Mouse (Mus musculus) kidney, adult 9 months (tissue): ENCODE data around the gene Tardbp.

Source experiments
- DNase-seq: peaks from one replicate; pipeline ENCODE4 v3.0.0; 2022

Gene Tardbp

DNA sequence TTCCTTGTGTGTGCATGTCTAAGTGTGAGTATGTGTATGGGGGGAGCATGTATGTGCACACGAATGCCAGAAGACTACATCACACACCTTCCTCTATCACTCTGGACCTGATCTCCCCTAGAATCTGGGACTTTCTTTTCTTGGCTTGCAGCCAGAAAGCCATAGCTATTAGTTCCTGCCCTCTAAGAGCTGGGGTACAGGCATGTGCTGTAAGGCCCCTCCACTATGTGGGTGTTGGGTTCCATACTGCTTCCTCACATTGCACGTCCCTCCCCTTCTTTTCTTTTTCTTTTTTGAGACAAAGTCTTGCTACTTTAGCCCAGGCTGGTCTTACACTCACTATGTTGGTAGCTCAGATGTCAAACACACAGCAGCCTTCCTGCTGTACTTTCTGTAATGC lies 8.5 kb upstream of the Tardbp start:
- DNase-seq: no peak

DNA sequence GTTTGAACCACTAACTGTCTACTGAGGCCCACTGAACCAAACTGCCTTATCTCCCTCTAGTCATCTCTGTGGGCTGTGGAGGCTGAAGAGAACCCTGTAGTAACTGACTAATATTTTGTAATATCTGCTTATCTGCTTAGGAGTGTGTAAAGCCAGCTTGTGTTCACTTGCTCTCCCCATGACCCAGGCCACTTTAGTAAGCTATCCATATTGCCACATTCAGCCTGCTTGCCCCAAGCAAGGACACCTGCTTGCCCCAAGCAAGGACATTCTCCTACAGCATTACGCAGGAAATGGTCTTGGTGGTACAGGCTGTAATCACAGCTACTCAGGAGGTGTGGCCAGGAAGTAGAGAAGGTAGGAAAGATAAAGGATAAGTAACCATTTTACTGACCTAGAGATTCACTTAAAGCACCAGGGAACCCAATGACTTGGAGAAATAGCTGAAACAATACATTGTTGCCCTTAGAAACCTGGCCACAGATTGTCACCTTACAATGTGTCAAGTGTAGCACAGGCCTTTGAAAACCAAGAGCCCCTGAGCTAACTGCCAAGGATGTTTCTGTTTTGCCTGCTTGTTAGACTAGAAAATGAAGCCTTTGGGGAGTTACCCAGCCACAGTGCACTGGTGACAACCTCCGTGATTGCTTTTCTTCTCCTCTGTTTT lies 6.7 kb upstream of the Tardbp start:
- DNase-seq: no peak

DNA sequence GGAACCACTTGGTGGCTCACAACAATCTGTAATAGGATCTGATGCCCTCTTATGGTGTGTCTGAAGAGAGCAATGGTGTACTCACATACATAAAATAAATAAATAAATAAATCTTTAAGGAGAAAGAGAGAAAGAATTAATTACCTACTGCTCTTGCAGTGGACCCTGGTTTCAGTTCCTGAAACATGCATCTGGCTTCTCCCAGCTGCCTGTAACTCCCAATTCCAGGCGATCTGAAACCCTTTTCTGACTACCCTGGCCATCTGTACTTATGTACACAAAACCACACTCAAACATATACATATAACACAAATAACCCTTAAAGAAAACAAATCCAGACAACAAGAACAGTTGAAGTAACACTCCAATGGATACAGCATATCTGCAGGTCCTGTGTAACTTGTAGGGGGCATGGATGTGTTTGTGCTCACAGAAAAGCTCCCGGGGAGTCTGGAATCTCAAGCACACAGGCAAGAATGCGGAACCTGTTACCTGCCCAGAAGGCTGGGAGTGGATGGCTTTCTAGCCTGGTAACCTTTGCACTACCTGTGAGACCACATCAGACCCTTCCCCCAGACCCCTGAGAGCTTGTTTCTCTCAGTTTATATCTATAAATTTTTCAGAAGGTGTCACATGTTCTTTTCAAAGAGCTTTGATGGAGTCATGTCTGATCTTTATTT lies 5.3 kb upstream of the Tardbp start:
- peak; percentile 54 for DNase-seq

DNA sequence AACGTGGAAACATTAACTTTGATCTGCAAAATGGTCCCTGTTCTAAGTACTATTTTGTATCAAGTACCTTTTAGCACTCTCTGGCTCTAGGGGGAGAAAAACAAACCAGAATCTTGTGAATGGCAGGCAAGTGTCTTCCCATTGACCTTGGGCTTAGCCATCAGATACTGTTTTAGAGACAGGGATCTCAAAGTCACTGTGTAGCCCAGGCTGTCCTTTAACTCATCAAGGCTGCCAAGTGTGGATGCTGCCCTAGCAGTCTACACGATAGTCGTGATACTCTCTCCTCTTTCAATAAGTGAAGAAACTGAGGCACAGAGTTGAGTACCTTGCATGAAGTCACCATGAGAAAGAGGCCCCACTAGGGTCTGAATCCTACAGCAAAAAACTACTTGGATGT lies 427 bp upstream of the Tardbp start:
- DNase-seq: no peak

DNA sequence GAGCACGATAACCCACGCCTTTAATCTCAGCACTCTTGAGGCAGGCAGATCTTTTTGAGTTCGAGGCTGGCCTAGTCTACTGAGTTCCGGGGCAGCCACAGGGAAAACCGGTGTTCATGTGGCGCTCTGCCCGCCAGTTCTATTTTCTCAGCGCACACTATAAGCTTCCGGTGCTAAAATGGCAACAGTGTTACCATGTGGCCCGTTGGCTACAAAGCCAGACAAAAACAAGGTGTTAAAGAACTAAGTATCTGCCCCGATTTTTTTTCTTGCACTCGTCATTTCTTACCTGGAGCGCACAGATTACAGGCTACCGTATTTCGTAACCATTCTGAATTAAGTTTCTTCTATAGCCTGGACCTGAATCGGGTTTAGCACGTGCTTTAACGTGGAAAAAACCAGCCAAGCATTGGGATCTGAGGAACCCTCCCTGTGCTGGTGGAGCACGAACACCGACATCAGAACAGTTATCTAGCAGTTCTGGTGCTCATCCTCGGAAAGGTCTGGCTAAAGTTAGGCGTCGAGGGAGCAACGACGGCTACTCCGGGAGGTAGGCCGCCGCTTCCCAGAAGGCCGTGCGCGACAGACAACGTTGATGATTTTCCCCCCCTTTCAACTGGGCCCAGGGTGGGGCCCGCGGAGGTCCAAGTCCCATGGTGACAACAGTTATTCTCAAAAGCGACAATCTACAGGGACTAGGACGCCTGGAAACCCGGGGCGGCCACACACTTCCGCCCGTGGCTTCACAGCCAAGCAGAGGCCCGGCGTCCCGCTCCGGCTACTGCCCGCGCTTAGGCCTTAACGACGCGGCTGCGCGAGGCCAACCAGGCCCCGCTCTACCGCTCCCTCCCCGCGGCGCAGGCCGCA lies 830 bp downstream of the Tardbp start:
- peak; percentile 52 for DNase-seq

DNA sequence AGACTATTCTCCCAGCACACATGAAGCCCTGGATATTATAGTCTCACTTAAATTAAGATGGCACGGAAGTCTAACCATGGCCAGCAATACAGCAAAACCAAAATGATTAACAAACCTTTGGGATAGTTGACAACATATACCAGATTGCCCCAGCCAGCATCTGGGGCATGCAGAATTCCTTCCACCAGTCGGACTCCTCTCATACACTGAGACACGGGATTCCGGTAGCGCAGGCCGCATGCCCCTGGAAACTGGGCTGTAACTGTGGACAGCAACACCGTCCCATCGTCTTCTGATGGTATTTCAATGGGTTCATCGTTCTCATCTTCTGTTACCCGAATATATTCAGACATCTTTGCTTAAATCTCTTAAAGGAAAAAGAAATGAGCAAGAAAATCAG lies 1.8 kb downstream of the Tardbp start:
- DNase-seq: no peak

DNA sequence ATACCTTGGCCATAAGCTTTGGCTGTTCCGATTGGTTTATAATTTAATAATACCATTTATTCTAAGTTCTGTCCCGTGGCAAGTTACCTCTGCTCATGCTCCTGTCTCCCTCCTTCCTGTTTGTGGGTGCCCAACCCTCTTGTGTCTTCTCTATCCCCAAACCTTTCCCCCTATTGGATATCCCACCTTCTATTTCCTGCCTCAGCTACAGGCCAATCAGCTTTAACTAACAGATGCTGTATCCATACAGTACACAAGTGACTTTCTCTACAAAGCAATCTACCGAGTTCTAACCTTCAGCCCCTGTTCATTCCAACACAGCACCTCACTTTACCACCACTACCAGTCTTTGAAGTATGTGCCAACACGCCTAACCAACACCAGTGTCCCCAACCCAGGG lies 3.2 kb downstream of the Tardbp start:
- DNase-seq: no peak

DNA sequence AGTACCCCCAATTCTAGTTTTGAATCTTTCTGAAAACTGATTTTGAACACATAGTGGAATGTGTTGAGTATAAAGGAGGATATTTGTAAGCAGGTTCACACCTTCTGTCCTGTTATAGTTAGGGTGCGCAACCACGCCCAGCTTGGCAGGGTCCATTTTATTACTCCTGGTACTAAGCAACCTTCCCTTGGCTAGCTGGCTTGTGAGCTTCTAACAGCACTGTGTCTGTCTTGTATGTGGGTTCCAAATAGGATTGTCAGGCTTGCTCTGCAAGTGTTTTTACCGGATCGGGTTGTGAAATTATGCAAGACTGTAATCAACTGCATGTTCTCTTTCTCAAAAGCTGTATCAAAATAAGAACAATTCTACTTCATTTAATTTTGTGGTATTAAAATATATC lies 4.3 kb downstream of the Tardbp start:
- no peak for DNase-seq

DNA sequence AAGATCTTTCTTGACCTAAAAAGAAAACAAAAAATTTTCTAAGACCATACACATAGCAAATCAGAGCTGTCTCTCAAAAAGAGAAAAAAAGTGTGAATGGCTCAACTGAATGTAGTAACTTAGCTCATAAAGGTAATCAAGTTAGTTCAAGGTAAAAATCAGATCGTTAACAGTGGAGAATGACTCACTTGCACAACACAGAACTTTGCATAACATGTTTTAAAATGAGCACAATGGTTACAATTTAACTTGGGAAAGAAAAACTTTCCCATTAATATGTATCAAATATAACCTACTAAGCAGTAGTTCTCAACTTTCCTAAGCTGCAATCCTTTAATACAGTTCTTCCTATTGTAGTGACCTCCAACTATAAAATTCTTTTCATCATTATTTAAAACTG lies 6.1 kb downstream of the Tardbp start:
- peak; percentile 54 for DNase-seq

DNA sequence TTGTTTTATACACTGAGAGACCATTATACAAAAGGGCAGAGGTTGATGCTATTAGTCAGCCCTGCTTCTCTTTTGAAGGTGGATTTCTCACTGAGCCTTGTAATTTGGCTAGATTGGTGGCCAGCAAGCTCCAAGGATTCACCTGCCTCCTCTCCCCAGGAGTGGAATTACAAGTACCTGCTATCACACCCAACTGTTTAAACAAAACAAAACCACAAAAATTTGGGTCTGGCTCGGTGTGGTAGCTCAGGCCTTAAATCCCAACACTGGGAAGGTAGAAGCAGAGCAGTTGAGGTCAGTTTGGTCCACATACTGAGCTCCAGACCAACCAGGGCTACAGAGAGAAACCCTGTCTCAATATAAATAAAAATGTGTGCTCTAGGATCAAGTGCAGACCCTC lies 7.0 kb downstream of the Tardbp start:
- DNase-seq: no peak

DNA sequence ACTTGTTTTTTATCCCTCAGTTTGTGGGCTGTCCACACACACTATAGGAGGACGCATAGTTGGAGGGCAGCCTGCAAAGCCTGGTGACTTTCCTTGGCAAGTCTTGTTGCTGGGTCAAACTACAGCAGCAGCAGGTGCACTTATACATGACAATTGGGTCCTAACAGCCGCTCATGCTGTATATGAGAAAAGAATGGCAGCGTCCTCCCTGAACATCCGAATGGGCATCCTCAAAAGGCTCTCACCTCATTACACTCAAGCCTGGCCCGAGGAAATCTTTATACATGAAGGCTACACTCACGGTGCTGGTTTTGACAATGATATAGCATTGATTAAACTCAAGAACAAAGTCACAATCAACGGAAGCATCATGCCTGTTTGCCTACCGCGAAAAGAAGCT lies 13.1 kb downstream of the Tardbp start:
- DNase-seq: no peak

DNA sequence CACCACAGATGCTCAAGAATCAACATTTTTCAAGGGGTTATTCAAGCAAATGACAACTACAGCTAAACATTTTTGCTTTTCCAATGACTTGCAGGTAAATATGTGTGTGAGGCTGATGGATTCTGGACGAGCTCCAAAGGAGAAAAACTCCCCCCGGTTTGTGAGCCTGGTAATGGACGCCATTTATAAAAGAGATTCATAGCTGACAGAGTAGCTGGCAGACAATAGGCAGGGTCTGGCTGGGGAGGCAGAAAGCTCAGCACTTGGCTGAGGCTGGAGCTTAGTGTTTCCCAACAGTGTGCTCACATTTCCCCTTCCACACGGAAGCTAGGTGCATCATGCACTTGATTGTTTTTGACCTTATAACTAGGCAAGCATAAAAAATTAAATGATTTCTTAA lies 14.3 kb downstream of the Tardbp start:
- no peak for DNase-seq

DNA sequence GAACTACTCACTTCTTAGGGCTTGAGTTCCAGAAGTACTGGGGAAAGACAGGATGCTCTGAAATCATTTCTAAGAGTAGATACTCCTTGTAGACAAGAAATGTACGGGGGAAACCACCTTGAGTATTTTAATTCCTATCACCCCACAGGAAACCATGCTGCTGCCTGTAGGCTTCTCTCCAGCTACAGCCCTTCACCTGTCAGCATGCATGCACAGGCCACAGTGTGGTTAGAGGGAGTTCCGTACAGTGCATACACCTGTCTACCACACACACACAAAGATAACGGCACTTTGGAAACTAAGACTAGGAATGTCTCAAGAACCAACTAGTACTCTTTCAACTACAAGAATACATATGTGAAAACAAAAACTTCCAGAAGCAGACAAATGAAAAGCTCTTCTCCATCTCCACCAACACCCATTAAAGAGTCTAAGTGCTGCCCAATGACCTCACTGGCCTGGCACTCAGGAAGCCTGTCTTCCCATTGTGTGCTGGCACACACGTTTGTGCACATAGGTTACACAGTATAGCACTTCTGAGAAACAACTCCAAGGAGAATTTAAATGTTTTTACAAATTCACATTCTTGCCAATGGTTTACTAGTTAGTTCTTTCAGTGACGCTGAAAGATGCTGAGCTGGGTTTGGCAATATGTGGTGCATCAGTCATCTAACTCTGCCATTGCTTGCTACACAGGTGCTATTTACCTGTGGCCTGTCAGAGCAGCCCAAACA lies 16.0 kb downstream of the Tardbp start:
- no peak for DNase-seq

DNA sequence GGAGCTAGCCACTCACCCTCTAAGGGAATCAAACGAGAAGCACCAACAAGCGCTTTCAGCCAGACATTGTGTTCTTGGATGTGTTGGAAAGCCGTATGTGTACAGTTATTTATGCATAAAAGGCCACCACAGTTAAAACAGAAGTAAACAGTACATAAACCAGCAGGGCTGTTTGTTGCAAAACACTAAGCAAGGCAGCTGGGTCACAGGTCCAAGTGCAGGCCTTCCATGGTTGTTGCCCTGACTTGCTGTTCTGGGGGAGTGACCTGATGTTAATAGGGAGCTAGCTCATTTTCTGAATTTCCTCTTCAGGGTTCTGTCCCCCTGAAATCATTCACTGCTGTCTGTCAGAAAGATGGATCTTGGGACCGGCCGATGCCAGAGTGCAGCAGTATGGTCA lies 17.0 kb downstream of the Tardbp start:
- DNase-seq: peak; percentile 59

DNA sequence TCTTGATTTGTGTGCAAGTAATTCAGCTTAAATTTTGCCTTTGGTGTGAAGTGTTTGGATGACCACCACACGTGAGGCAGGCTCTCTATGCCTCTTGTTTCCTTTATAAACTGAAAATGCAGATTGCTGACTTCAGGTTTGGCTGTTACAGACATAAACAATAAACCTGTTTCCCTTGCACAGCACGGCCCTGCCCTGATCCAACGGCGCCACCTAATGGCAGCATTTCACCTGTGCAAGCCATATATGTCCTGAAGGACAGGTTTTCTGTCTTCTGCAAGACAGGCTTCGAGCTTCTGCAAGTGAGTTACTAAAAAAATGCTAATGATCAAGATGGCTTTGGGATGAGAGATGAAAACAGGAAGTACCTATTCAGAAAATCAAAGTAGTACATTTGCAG lies 19.1 kb downstream of the Tardbp start:
- DNase-seq: peak; percentile 87

DNA sequence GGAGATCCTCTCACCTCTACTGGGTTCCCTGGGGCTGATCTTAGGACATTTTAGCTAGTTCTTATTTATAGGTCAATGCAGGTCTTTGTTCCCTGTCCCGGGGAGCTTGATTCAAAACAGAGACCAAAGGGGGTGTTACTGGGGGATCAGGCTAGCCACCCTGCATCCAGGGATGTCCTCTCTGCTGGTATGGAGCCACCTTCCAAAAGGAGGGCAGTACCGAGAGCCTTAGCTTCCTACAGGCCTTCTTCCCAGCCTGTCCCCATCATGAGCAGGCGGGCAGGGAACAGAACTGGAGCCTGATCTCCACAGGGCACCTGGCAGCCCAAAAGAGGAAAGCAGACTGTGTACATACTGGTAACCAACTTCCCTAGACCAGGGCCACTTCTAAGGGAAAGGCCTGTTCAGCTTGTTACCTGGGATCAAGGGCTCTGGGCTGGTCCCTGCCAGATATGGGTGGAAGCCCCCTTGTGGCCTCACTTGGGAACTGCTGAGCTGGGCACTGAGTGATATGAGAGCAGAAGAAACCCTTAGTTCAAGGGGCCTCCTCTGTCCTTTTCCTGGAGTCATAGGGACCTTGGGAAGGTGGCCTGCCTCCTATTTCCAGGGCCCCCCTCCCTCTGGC lies 22.2 kb downstream of the Tardbp start:
- peak; percentile 82 for DNase-seq

DNA sequence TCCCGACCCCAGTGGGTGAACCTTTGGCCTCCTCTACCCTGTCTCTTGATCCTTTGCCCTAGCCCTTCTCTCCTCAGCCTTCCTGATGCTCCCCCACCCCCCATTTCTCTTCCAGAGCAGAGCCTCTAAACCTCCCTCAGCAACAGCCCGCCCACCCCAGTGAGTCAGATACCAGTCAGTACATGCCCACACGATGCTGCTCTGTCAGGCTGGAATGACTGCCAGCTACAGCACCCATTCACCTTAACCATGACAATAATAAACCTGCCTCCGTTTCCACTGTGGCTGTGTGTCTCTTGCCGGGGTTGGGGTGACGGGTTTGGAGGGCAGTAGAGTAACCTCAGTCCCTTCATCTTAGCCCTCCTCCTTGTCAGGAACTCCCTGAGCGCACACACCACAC lies 22.7 kb downstream of the Tardbp start:
- no peak for DNase-seq

DNA sequence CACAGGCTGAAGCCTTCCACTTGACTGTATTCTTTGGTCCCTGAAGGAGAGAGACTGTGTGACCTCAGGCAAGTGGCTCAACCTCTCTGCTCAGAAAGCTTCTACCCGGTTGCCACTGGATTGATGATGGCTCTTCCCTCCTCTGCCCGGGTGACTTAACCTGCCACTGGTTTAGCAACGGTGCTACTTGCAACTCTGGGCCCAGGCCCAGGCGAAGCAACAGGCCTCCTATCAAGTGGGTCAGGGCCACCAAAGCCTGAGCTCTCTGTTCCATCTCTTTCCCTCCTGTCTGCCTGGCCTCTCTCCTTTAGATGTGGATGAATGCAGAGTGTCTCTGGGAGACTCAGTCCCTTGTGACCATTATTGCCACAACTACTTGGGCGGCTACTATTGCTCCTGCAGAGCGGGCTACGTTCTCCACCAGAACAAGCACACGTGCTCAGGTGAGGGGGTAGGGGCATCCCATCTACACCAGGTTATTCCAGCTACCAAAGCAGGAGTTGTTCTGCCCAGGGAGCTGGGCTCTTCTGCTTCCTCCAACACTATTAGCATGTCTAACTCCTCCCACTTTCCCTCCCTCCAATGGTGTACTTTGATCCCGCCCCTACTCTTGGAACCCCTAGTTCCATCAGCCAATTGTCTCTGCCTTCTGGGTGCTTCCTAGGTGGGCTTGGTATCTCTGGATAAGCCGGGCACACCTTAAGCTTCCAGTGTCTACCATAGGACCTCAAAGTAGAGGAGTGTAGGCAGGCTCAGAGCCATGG lies 23.3 kb downstream of the Tardbp start:
- no peak for DNase-seq

DNA sequence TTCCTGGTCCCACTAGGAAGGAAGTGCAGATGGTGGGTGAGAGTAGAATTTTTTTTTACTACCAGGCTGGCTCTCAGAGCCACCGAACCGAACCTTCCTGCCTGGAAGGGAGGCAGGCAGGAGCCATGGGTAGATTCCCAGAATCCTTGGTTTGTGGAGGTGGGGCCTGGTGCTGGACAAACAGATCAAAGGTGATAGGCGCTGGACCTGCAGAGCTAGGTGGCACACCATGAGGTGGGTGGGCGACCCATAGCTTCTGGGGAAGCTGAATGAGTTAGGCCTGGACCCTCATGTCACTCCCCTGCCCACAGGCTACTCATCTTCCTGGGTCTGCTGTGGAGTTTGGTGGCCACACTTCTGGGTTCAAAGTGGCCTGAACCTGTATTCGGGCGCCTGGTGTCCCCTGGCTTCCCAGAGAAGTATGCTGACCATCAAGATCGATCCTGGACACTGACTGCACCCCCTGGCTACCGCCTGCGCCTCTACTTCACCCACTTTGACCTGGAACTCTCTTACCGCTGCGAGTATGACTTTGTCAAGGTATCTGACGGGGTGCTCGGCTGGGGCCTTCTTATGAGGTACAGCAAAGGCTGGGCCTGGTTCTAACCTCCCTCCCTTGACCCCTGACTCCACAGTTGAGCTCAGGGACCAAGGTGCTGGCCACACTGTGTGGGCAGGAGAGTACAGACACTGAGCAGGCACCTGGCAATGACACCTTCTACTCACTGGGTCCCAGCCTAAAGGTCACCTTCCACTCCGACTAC lies 24.3 kb downstream of the Tardbp start, which contains the start of gene Masp2:
Masp2 (plus strand) TSS at position 198 of the 764 bp plus-strand sequence.
- no peak for DNase-seq

DNA sequence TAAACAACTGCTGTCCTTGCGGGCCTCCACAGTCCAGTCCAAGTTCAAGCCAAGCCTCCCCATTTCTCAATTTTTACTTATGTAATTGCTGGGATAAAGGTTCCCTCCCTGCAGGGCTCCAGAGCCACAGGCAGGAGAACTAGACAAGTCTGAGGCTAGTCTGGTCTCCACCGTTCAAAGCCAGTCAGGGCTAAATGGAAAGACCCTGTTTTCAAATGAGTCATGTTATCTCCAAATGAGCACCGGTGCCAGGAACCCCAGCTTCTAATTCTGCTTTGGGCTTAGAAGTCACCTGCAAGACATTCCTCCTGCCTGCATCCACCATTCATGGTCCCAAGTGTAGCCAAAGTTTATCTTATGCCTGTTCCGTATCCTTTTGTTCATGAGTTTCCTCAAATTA lies 24.9 kb downstream of the Tardbp start:
- DNase-seq: no peak

DNA sequence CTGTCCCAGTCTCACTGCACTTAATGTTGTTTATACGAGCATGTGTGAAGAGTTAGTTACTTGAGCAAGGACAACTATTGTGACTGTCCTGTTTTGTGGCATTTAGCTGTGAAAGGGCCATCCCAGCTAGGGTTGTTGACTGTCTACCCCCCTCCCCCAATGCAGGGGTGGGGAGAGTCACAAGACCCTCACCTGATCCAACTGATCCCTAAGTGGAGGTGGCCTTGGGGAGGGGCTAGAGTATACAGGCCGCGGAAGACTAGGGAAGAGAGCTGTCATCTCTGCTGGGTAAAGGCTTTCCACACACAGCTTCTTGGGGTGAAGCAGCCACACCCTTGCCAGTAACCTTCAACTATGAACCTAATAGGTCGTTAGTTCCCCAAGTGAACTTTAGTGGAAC lies 26.5 kb downstream of the Tardbp start:
- DNase-seq: no peak
